Mouse (Mus musculus) brown adipose tissue, adult 24 weeks (tissue): ENCODE results near the gene Tlcd2. TPM values are rescaled to one million over a fixed set of nuclear protein-coding genes. Genes with fewer than 3 reads are reported as not detected.

Experiments
- H3K27ac ChIP-seq: fragments of 200-500 bp; replicated peaks from 2 replicates; pipeline ENCODE4 v1.5.1; 2012; ENCODE audit warnings: low read depth, mild to moderate bottlenecking, low read length
- H3K4me1 ChIP-seq: fragments of 200-500 bp; 2 replicates; pipeline ENCODE4 v1.6.1; 2012; ENCODE audit warnings: low read length, mixed read lengths; ENCODE audit not compliant: control insufficient read depth, insufficient read depth, insufficient read length
- H3K4me3 ChIP-seq: fragments of 200-500 bp; 2 replicates; pipeline ENCODE4 v1.5.1; 2012; ENCODE audit warnings: low read depth, mild to moderate bottlenecking, low read length, moderate library complexity; ENCODE audit not compliant: insufficient read depth
- polyA plus RNA-seq: library from polyadenylated mRNA; stranded (reverse); fragments of >200 nt; gene quantifications from 2 replicates; pipeline ENCODE4 v1.2.4, GENCODE M21; 2012; ENCODE audit not compliant: missing spikeins, insufficient read depth, insufficient read length

Tlcd2 gene
- polyA plus RNA-seq, 1 experiment, result 20.2 TPM

DNA sequence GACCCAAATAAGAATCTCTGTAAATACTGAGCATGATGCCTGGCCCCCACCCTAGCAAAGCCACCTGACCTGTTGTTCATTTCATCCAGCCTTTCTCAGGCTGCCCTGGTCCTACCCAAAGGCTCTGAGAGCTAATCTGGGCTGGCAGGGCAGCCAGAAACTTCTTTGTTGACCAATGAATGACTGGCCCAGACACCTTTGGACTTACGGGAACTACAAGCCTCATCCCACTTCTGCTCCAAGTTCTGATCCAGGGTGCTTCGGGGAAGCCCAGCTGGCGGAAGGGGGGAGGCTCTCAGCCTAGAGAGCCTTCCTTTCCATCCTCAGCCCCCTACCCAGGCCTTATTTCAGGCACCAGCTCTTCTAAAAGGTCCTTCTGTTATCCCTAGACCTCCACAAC is 22.7 kb upstream of the Tlcd2 start:
- Histone ChIP-seq H3K4me3 (no peak overlapping the region), H3K27ac (no peak overlapping the region), H3K4me1 (no peaks in the 10 kb centered on the region; the same call in 1 of the 2 replicates)

DNA sequence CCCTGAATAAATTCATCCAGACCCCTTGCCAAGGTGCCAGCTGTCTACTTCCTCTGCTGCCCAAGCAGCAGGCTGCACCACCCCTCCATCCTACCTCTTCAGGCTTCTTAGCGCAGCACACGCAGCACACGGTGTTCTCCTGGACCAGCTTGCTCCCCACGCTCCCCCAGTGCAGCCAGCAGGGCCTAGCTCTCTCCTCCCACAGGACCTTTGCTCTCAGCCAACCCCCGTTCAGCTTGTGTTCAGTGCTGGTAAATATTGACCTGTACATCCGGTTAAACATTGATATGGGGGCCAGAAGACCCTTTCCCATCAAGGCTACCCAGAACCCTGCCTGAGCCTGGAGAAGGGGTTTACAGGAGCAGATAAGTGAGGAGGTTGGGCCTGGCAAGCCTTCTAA is 22.2 kb upstream of the Tlcd2 start, which contains the start of gene Serpinf2:
Gene Serpinf2 (minus strand): TSS at position 229 of the 400 bp plus-strand sequence.
- no peaks in the 10 kb centered on the region; the same call in 1 of the 2 replicates for H3K4me1 ChIP-seq
- H3K27ac ChIP-seq, result no peak within 1 kb of the TSS
- no peak within 1 kb of the TSS for H3K4me3 ChIP-seq

DNA sequence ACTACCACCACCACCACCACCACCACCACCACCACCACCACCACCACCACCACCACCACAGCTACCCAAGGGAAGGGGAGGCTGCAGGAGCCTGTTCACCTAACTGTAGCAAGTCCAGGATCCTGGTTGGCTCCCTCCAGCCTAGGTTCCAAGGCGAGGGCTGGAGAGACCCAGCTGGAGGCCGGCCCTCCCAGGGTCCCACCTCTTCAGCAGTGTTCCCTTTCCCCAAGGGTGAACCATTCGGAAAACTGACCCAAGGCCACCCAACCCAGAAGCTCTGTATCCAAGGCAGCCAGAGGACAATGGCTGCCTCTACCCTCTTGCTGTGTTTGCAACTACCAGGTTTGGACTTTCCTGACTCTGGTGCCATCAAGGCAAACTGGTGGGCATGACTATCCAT is 21.6 kb upstream of the Tlcd2 start:
- no peak overlapping the region for H3K4me3 ChIP-seq

DNA sequence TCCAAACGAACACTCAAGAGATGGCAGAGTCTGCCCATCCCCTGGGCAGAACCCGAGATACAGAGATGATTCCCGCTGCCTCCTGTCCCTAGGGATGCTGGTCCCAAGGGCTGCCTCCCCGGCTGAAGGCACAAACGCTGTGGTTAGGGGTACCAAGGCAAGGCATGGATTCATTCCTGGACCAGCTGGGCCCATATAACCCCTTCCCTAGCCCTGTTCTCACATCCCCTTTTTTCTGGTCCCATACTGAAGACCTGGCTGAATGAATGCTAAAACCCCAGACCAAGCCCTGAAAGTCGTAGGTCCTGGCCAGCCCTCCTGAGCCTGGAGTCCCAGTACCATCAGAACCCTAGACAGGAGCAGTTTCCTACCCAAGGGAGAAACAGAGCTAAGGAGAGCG is 20.5 kb upstream of the Tlcd2 start:
- no peak overlapping the region for H3K27ac ChIP-seq
- no peak overlapping the region for H3K4me3 ChIP-seq
- H3K4me1 ChIP-seq, result no peaks in the 10 kb centered on the region; the same call in 1 of the 2 replicates

More for the DNA sequence above, 21.6 kb upstream of the Tlcd2 start:
- Histone ChIP-seq H3K4me1 (no peaks in the 10 kb centered on the region; the same call in 1 of the 2 replicates), H3K27ac (no peak overlapping the region)

DNA sequence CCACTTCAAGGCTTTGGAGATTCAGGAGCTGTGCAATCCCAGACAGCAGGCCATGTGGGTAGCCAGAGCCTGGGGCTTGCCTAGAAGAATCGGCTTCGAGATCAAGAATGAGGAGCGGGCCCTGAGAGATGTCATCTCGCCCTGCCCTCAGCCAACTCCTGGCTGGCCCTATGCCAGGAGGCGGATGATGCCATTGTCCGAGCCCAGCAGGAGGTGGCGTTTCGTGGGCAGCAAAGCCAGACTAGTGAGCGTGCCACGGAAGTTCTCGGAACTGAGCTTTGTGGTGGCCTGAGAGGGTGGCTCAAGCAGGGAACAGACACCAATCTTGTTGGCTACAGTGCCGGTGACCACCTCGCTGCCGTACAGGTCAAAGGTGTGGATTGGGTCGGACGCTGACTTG is 19.9 kb upstream of the Tlcd2 start:
- Histone ChIP-seq H3K27ac (no peak overlapping the region), H3K4me3 (no peak overlapping the region), H3K4me1 (no peaks in the 10 kb centered on the region; the same call in 1 of the 2 replicates)

DNA sequence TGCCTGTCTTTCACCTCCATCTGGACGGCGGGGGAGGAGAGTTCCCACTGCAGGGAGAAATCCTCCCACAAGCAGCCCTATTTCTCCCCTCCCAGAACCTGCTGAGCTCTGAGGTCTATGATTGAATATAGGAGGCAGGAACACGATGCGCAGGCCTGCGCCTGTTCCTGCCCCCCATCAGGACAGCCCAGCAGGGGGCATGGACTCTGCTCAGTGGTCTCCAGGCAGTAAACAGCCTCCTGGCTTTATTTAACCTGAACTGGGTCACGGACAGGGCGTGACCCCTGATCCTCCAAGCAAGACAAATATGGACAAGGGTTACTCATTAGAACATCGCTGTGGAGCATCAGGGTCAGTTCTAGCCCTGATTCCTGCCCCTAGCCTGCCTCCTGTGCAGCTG is 17.8 kb upstream of the Tlcd2 start:
- Histone ChIP-seq H3K4me3 (no peak overlapping the region), H3K27ac (no peak overlapping the region), H3K4me1 (no peaks in the 10 kb centered on the region)

DNA sequence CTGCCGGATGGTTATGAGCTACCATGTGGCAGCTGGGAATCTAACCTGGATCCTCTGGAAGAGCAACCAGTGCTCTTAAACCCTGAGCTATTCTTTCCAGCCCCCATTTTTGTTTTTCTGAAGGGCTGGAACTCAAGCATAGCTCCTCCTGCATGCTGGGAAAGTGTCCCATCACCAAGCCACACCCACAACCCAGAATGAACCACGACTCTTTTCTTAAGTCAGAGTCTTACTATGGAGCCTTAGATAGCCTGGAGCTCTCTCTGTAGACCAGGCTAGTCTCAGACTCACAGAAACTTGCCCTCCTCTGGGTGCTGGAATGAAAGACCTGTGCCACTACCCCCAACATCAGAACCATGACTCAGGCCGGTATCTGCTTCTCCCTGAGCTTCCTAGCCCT is 12.9 kb upstream of the Tlcd2 start:
- no peak overlapping the region for H3K27ac ChIP-seq
- no peak overlapping the region for H3K4me3 ChIP-seq
- H3K4me1 ChIP-seq, result peaks cover 3% of the 10 kb centered on the region; the same call in 1 of the 2 replicates

DNA sequence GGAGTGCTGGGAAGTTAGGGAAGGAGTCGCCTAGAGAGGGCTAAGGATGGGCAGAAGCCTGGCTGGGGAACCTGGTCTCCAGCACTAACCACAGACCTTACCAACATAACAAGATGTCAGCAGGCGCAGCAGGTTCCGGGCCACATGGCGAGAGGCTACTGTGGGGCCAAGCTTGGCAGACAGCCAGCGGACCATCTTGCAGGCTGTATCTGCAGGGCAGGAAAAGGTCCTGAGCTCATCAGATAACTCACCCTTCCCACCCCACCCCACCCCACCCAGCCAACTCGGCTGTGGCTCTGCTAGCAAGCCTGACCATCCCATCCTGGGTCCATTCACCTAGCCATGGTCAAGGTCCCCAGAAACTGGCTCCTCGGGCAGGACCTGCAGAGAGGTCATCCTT is 11.8 kb upstream of the Tlcd2 start:
- Histone ChIP-seq H3K4me1 (peaks cover 8% of the 10 kb centered on the region), H3K27ac (no peak overlapping the region), H3K4me3 (no peak overlapping the region)

DNA sequence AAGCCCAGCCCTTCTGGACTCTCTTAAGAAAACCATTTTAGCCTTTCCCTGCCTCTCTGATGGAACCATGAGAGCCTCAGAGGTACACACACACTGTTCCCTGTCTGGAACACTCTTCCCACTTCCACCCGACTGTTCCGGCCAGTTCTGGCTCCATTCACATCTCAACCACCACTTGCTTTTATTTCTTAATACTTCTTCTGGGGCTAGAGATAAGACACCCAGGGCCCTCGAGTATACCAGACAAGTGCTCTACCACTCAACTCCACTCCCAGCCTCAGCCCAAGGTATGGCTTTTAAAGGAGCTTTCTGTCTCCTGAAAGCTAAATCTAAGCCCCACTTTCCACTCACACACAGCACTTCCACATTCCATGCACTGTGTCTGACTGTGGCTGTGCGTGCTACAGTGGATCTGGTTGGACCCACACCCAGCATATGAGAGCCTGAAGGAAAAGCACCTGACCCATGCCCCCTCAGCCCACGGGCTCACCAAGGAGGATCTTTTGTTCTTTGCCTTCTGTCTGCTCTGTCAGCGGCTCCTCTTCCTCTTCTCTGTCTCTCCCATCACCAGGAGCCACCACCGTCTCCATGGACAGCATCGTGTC is 11.1 kb upstream of the Tlcd2 start:
- Histone ChIP-seq H3K4me1 (peaks cover 12% of the 10 kb centered on the region), H3K27ac (no peak overlapping the region), H3K4me3 (no peak overlapping the region)

DNA sequence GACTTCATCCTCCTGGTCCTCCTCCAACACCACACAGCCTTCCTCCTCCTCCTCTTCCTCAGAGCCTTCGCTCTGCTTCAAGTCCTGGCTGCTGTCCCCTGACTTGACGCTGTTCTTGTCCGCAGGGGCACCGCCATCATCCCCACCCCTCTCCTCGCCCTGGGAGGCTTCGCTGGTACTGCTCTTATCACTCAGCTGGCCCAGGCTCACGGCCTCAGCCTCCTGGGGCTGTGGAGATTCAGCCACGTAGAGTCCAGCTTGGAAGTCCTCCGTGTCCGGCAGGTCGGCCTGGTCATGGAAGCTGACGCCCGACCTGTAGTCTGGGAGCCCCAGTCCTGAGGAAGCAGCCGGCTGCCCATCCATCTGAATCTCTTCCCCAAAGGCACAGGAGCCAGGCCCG is 10.6 kb upstream of the Tlcd2 start:
- Histone ChIP-seq H3K4me1 (peaks cover 12% of the 10 kb centered on the region), H3K4me3 (no peak overlapping the region), H3K27ac (no peak overlapping the region)

DNA sequence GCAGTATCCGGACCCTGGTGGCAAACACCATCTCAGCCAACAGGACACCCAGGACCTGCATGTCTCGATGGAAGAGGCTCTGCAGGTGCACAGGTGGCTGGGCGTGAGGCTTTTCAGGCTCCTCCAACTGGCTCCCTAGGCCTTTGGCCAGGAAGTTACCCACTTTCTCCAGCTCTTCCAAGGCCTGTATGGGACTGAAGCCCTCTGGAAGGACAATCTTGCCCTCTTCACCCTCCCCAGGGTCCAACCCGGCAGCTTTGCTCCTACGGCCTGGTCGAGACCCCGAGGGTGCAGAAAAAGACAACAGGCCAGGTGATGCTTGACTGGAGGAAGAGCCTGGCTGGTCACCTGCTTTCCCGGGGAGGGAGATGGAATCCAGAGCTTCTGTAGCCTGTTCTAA is 9.4 kb upstream of the Tlcd2 start:
- no peak overlapping the region for H3K27ac ChIP-seq
- H3K4me1 ChIP-seq, result peaks cover 12% of the 10 kb centered on the region
- H3K4me3 ChIP-seq, result no peak overlapping the region

DNA sequence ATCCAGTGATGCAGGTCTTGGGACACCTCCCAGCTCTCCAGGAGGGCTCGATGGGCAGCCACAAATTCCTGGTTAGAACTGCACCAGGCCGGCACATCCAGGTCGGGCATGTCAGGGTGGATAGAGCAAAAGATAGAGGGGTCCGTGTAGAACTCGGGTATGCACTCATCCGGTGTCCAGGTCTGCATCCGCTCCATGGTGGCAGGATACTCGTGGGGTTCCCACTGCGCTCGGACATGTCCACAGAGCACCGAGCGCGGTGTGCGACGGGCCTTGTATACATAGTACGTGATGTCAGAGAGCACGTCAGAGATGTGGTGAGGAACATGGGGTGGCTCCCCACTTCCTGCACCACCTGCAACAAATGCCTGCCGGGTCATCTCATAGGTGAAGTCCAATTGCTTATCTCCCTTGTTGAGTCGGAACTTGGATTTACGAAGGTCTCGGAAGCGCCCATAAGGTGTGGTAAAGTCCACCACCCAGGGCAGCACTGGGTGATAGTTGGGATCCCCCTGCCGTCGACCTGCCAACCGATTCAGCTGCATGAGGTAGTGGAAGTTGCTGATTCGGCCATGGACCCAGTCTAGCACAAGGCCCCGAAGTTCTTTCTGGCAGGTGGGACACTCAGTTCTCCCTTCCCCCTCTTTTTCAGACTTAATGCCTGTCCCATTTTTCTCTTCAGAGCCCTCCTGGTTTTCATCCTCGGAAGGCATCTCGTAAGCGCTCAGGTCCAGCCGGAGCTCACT is 8.5 kb upstream of the Tlcd2 start:
- Histone ChIP-seq H3K4me3 (peak overlapping the region; percentile 77; the same call in 1 of the 2 replicates), H3K27ac (no peak overlapping the region), H3K4me1 (peaks cover 12% of the 10 kb centered on the region)

DNA sequence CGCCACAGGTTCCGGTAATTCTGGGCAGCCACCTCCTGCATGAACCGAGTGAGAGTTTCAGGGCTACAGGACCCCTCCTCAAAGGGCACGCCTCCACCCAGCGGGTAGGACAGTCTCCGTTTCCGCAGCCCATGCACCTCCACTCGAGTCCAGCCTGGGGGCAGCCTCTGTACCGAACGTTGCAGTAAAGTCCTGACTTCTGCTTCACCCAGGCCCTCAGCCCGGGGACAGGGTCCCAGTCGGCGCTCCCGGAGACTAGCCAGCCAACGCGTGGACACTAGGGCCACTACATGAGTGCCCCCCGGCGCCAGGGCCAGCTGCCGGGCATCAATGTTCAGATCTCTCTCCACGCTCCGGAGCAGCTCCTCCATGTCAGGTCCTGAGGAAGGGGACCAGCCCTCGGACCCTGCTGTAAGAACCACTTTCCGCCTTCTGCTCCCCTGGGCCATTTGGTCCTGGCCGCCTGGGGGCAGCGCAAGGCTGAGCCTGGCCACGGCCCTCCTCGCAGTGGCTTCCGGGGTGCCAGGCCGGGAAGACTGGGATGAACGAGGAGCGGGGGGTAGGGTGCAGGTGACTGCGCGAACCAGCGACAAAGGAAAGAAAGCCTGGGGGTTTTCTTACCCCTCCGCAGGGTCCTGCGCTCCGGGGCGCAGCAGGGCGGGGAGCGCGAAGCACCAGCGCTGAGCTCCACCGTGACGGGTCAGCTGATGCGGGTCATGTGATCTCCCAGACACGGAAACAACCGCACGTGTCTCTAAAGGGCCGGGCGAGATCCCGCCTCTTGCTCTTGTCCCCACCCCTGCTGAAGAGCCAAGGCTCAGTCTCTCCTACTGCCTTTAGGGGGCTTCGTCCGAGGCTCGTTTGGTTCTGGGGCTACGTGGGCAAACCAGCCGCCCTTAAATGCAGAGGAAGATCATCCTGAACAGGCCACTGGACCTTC is 7.3 kb upstream of the Tlcd2 start, which contains the start of gene Wdr81:
Gene Wdr81 (minus strand): TSS at position 727 of the 940 bp plus-strand sequence.
- peak within 1 kb of the TSS; percentile 77 for H3K4me3 ChIP-seq
- H3K4me1 ChIP-seq, result peaks cover 19% of the 10 kb centered on the region
- peak within 1 kb of the TSS; percentile 70 for H3K27ac ChIP-seq

DNA sequence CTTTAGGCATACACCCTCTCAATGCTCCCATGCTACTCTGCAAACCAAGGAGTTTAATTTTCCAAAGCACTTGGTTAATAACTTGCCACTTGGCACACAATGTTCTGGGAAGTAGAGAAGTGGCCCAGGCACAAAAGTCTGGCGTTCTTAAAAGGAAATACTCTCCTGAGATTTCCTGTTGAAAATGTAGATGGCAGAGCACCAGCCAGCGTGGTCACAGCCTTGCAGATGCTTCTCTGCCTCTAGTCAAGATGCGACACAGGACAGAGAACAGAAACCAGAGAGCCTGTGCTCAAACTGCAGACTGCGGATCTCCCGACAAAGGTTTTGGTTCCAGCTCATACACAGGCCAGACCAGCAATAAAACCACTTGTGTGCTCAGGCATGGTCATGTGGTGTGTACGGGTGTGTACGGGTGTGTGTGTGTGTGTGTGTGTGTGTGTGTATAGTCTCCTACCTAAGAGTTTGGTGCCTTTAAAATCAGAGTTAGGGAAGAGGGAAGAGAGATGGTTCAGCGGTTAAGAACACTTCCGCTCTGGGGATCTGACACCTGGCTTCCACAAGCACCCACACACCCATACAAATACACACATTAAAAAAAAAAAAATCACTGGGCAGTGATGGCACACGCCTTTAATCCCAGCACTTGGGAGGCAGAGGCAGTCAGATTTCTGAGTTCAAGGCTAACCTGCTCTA is 6.3 kb upstream of the Tlcd2 start:
- Histone ChIP-seq H3K27ac (peak overlapping the region; percentile 70; the same call in 1 of the 2 replicates), H3K4me1 (peaks cover 27% of the 10 kb centered on the region), H3K4me3 (peak overlapping the region; percentile 77; the same call in 1 of the 2 replicates)
